Mouse (Mus musculus): ENCODE measurements around the gene Ldlrad3. TPM values are rescaled to one million over a fixed set of nuclear protein-coding genes. Genes with fewer than 3 reads are reported as not detected.

Ldlrad3 gene
- polyA plus RNA-seq, 1 experiment: 18.5 TPM

- no peak for TF ChIP-seq CTCF (conservative IDR thresholded peaks at IDR 0.05; ENCODE audit: insufficient read depth, insufficient read length, low read depth, low read length)
- TF ChIP-seq POLR2A (IDR thresholded peaks at IDR 0.05; ENCODE audit: low read depth, low read length): no peak
- Histone ChIP-seq H3K27me3 (replicated peaks; ENCODE audit: control insufficient read depth, insufficient read depth, low read length) (no peaks in the 10 kb centered on the region), H3K4me3 (ENCODE audit: insufficient read depth, low read depth, low read length) (no peak overlapping the region), H3K27ac (ENCODE audit: insufficient read depth, low read depth, low read length) (no peak overlapping the region), H3K36me3 (ENCODE audit: control insufficient read depth, insufficient read depth, low read length) (no peaks in the 10 kb centered on the region), H3K4me1 (ENCODE audit: control insufficient read depth, insufficient read depth, low read length) (0 out of 2 replicates have a peak, but pooled peaks cover 9% of the 10 kb centered on the region)
- 90% methylated on average over 9 of the region's 9 CpGs for WGBS
- no peak for DNase-seq
Measured at GRCm38 (mm10) chr2:102127221-102127620, 59.0 kb downstream of the Ldlrad3 start.

DNA sequence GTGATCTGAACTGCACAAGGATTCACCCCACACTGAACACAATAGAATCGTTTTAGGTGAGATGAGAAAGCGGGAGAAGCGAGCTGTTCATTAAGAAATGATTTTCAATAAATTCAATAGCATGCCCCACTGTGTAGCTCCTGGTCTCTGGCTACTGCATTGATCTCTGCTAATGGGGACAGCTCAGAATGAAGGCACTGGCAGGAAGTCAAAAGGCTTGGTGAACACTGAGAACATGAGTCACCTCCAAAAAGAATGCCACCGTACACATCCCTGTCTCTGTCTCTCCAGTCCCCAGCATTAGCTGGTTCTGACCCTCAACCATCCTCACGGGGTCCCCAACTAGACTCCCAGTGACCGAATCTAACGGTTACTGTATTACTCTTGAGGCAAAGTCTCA lies 60.1 kb downstream of the Ldlrad3 start:
- H3K4me1 ChIP-seq (ENCODE audit: control insufficient read depth, insufficient read depth, low read length): 0 out of 2 replicates have a peak, but pooled peaks cover 9% of the 10 kb centered on the region

DNA sequence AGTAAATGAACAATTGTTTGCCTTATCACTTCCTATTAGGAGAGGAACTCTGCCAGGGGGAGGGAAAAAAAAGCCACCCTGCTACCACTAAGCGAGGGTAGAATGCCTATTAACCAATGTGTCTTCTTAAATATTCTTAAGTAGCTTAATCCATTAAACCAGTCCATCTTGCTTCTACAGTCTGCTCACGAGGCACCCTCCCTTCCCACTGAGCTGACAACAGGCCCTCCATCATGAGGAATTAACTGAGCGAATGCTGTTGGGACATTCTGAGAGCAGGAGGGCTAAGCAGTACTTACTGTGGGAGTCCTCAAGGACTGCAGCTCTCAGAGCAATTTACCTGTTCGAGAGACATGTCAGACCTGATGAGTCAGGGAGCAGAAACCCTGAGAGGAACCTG lies 61.1 kb downstream of the Ldlrad3 start:
- Histone ChIP-seq H3K27ac (ENCODE audit: insufficient read depth, low read depth, low read length) (no peak overlapping the region), H3K4me3 (ENCODE audit: insufficient read depth, low read depth, low read length) (no peak overlapping the region), H3K36me3 (ENCODE audit: control insufficient read depth, insufficient read depth, low read length) (no peaks in the 10 kb centered on the region), H3K4me1 (ENCODE audit: control insufficient read depth, insufficient read depth, low read length) (0 out of 2 replicates have a peak, but pooled peaks cover 9% of the 10 kb centered on the region), H3K27me3 (replicated peaks; ENCODE audit: control insufficient read depth, insufficient read depth, low read length) (no peaks in the 10 kb centered on the region)
- no peak for DNase-seq
- TF ChIP-seq POLR2A (IDR thresholded peaks at IDR 0.05; ENCODE audit: low read depth, low read length) (no peak), CTCF (conservative IDR thresholded peaks at IDR 0.05; ENCODE audit: insufficient read depth, insufficient read length, low read depth, low read length) (no peak)
- WGBS: 91% methylated on average over 4 of the region's 4 CpGs

More for the DNA sequence above, 60.1 kb downstream of the Ldlrad3 start:
- no peak overlapping the region for H3K4me3 ChIP-seq (ENCODE audit: insufficient read depth, low read depth, low read length)
- 98% methylated on average over 7 of the region's 7 CpGs for WGBS
- H3K27ac ChIP-seq (ENCODE audit: insufficient read depth, low read depth, low read length): no peak overlapping the region
- TF ChIP-seq CTCF (conservative IDR thresholded peaks at IDR 0.05; ENCODE audit: insufficient read depth, insufficient read length, low read depth, low read length): no peak
- TF ChIP-seq POLR2A (IDR thresholded peaks at IDR 0.05; ENCODE audit: low read depth, low read length): no peak
- DNase-seq: no peak
- no peaks in the 10 kb centered on the region for H3K27me3 ChIP-seq (replicated peaks; ENCODE audit: control insufficient read depth, insufficient read depth, low read length)
- no peaks in the 10 kb centered on the region for H3K36me3 ChIP-seq (ENCODE audit: control insufficient read depth, insufficient read depth, low read length)

DNA sequence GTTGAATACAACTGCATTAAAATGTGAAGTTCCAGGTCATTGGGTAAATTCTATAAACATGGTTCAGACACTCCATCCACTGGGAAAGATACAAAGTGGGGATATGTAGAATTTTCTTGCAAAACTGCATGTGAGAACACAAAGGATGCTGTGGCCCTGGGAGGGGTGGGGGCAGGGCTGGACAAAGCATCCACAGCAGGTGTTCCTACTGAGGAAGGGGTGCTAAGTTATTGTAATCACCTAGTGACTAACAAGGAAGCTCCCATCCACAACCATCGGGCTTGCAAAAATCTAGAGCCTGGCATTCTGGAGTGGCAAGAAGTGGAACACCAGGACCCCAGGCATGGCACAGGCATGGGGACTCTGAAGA lies 64.1 kb downstream of the Ldlrad3 start:
- WGBS: 84% methylated on average over 1 of the region's 1 CpGs
- Histone ChIP-seq H3K4me1 (ENCODE audit: control insufficient read depth, insufficient read depth, low read length) (0 out of 2 replicates have a peak, but pooled peaks cover 6% of the 10 kb centered on the region), H3K4me3 (ENCODE audit: insufficient read depth, low read depth, low read length) (no peak overlapping the region), H3K36me3 (ENCODE audit: control insufficient read depth, insufficient read depth, low read length) (no peaks in the 10 kb centered on the region), H3K27ac (ENCODE audit: insufficient read depth, low read depth, low read length) (no peak overlapping the region), H3K27me3 (replicated peaks; ENCODE audit: control insufficient read depth, insufficient read depth, low read length) (no peaks in the 10 kb centered on the region)
- DNase-seq: no peak
- TF ChIP-seq POLR2A (IDR thresholded peaks at IDR 0.05; ENCODE audit: low read depth, low read length) (no peak), CTCF (conservative IDR thresholded peaks at IDR 0.05; ENCODE audit: insufficient read depth, insufficient read length, low read depth, low read length) (no peak)

- no peak for DNase-seq
- 89% methylated on average over 4 of the region's 4 CpGs for WGBS
- Histone ChIP-seq H3K4me1 (ENCODE audit: control insufficient read depth, insufficient read depth, low read length) (0 out of 2 replicates have a peak, but pooled peaks cover 6% of the 10 kb centered on the region), H3K27ac (ENCODE audit: insufficient read depth, low read depth, low read length) (no peak overlapping the region), H3K27me3 (replicated peaks; ENCODE audit: control insufficient read depth, insufficient read depth, low read length) (no peaks in the 10 kb centered on the region), H3K4me3 (ENCODE audit: insufficient read depth, low read depth, low read length) (no peak overlapping the region), H3K36me3 (ENCODE audit: control insufficient read depth, insufficient read depth, low read length) (no peaks in the 10 kb centered on the region)
- TF ChIP-seq POLR2A (IDR thresholded peaks at IDR 0.05; ENCODE audit: low read depth, low read length) (no peak), CTCF (conservative IDR thresholded peaks at IDR 0.05; ENCODE audit: insufficient read depth, insufficient read length, low read depth, low read length) (no peak)
Measured at GRCm38 (mm10) chr2:102121440-102122145, 64.6 kb downstream of the Ldlrad3 start.

- no peak for DNase-seq
- H3K27ac ChIP-seq (ENCODE audit: insufficient read depth, low read depth, low read length): no peak overlapping the region
- H3K27me3 ChIP-seq (replicated peaks; ENCODE audit: control insufficient read depth, insufficient read depth, low read length): no peaks in the 10 kb centered on the region
- H3K4me3 ChIP-seq (ENCODE audit: insufficient read depth, low read depth, low read length): no peak overlapping the region
- H3K4me1 ChIP-seq (ENCODE audit: control insufficient read depth, insufficient read depth, low read length): 0 out of 2 replicates have a peak, but pooled peaks cover 6% of the 10 kb centered on the region
- WGBS: 63% methylated on average over 12 of the region's 12 CpGs
- no peaks in the 10 kb centered on the region for H3K36me3 ChIP-seq (ENCODE audit: control insufficient read depth, insufficient read depth, low read length)
- no peak for TF ChIP-seq POLR2A (IDR thresholded peaks at IDR 0.05; ENCODE audit: low read depth, low read length)
- no peak for TF ChIP-seq CTCF (conservative IDR thresholded peaks at IDR 0.05; ENCODE audit: insufficient read depth, insufficient read length, low read depth, low read length)
Measured at GRCm38 (mm10) chr2:102119751-102120505, 66.3 kb downstream of the Ldlrad3 start.

DNA sequence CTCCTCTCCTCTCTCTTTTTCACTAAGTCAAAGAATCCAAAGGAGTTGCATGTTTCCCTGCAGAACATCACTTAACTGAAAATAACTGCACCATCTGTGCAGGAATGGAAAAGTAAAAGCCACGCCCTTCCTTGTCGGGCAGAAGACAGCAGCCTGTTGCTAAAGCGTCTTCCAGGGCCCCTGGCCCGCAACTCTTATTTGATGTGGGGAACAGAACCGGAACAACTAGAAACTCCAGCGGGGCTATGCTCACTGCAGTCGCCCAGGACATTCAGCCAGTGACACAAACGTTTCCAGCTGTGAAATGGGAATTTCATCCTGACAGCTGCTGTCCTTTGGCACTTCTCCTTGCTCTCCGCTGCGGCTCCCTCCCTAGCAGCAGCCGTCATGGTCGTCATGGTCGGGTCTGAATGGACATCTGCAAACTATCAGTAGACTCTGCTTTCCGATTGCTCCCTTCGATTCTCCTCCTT lies 67.2 kb downstream of the Ldlrad3 start:
- 60% methylated on average over 15 of the region's 15 CpGs for WGBS
- Histone ChIP-seq H3K27ac (ENCODE audit: insufficient read depth, low read depth, low read length) (no peak overlapping the region), H3K27me3 (replicated peaks; ENCODE audit: control insufficient read depth, insufficient read depth, low read length) (no peaks in the 10 kb centered on the region), H3K4me1 (ENCODE audit: control insufficient read depth, insufficient read depth, low read length) (peaks cover 13% of the 10 kb centered on the region), H3K4me3 (ENCODE audit: insufficient read depth, low read depth, low read length) (no peak overlapping the region), H3K36me3 (ENCODE audit: control insufficient read depth, insufficient read depth, low read length) (no peaks in the 10 kb centered on the region)
- no peak for DNase-seq
- TF ChIP-seq CTCF (conservative IDR thresholded peaks at IDR 0.05; ENCODE audit: insufficient read depth, insufficient read length, low read depth, low read length) (no peak), POLR2A (IDR thresholded peaks at IDR 0.05; ENCODE audit: low read depth, low read length) (no peak)

Measured in kidney, adult 2 months (tissue).